Mouse (Mus musculus): ENCODE measurements around the gene AC109138.7. TPM values are rescaled to one million over a fixed set of nuclear protein-coding genes. Genes with fewer than 3 reads are reported as not detected.
"Not testable (repeated sequence)": the region's sequence is repeated elsewhere in the genome, so short reads cannot be mapped to it uniquely, and the experiment has no call there.

Gene AC109138.7
- total RNA-seq, 2 experiments from 2014 or later: not detected

DNA sequence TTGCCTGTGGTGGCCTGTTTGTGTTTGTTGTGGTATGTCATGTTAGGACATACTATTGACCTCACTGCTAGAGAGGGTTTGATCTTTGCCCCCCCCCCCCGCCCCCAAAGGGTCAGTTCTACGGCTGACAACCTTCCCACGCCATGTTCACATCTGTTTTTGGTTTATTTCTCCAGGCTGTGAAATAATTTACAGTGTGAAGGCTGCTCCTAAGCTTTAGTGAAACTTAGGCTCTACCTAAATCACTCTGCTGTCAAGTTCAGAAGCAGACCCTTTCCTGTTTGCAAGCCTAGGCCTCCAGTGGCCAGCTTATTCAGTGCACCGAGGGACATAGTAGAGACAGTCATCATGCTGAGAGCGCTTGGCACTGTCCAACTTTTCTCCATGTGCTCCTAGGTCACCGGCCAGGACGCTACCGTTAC, 26.1 kb downstream of the AC109138.7 start:
- no peak for DNase-seq
- intact Hi-C loops (cut with DNase I): no loop called here

DNA sequence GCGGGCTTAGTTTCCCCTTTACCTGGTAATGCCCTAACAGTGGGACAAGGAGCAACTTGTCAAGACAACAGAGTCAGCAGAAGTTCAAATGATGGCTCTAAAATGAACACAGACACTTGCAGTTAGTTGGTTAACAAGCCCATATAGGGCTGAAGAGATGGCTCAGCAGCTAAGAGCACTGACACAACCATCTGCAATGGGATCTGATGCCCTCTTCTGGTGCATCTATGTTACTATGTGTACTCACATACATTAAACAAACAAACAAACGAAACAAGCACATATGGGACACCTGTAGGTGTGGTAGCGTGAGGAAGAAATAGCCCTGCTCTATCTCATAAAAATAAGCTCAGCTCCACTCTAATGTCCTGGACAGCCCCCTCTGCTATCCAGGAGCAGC, 28.3 kb downstream of the AC109138.7 start:
- intact Hi-C loops (cut with DNase I): no loop called here
- DNase-seq: no peak

DNA sequence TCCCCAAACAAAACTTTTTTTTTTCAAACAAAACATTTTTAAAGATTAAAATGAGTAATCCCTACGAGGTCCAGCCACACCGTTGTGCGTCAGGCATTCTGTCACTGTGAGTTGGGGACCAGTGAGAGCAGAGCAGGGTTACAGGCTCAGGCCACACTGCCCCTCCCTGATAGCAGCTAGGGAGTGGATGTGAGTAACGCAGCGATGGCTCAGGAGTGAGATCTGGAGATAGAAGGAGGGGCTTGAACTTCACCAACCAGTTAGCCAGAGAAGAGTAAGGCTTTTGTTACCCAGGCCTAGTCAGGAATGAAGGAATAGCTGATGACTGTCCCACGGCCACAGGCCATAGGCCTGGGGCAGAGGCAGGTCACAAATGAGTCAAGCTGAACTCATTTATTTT, 30.6 kb downstream of the AC109138.7 start:
- intact Hi-C loops (cut with DNase I): no loop called here
- no peak for DNase-seq

DNA sequence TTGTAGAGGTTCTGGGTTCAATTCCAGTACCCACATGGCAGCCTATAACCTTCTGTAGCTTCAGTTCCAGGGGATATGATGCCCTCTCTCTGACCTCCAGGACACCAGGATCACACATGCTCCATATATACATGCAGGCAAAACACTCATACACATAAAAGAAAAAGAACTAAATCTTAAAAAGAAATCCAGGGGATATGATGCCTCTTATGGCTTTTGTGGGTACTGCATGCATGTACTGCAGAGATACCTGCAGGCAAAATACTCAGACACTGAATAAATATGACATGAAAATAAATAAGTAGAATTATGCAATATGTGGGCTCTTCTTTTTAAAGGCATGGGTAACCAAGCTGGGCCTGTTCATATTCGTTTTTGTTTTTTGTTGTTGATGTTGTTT, 32.9 kb downstream of the AC109138.7 start:
- DNase-seq: no peak
- intact Hi-C loops (cut with DNase I): no loop called here

DNA sequence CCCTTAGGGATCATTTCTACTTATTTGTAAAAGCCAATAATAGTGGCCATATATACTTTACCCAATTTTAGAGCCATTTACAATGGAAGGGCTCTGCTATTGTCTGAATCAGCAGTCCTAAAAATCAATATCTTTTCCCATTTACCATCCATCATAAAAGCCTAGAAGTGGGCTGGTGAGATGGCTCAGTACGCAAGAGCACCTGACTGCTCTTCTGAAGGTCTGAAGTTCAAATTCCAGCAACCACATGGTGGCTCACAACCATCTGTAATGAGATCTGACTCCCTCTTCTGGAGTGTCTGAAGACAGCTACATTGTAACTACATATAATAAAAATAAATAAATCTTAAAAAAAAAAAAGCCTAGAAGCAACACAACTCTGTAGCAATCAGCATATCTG, 34.5 kb downstream of the AC109138.7 start:
- DNase-seq; intact Hi-C loops (cut with DNase I): not testable (repeated sequence)

DNA sequence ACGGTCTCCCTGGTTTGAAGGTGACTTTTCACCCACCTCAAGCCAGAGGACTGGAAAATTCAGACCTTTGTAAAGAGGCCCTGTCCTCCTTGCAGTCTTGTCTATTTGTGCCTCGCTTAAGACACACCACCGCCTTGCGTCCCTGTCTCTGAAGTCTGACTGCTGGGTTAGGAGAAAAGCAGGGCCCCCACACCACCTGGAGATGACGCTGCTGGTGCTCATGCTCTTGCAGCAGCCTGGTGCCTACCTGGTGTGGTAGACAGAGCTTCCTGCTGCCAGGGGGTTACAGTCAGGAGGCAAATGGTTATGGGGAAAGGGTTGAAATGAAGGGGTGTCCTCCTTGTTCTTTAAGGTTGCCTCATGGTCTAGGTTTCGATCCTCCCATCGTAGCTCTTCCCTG, 40.1 kb downstream of the AC109138.7 start:
- intact Hi-C loops (cut with DNase I): no loop called here
- DNase-seq: no peak

DNA sequence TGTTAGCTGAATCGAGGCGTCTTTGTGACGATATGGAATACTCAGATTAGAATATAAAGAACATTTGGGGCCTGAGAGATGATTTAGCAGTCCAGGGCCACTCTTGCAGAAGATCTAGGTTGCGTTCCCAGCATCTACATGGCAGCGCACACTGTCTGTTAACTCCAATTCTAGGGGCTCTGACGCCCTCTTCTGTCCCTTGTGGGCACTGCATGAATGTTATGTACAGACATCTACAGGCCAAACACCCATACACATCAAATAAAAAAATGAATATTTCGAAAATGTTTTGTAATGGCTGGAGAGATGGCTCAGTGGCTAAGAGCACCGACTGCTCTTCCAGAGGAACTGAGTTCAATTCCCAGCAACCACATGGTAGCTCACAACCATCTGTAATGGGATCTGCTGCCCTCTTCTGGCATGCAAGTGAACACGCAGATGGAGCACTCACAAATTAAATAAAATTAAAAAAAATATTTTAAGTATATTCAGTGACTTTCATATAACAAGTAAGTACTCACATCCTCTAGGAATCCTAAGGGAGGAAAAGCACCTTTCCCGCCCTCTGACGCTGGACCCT, 41.5 kb downstream of the AC109138.7 start:
- intact Hi-C loops (cut with DNase I): loop anchor here (5.0 kb wide), 2 partner anchors 162 to 187 kb away; no protein-coding TSS in a partner anchor

DNA sequence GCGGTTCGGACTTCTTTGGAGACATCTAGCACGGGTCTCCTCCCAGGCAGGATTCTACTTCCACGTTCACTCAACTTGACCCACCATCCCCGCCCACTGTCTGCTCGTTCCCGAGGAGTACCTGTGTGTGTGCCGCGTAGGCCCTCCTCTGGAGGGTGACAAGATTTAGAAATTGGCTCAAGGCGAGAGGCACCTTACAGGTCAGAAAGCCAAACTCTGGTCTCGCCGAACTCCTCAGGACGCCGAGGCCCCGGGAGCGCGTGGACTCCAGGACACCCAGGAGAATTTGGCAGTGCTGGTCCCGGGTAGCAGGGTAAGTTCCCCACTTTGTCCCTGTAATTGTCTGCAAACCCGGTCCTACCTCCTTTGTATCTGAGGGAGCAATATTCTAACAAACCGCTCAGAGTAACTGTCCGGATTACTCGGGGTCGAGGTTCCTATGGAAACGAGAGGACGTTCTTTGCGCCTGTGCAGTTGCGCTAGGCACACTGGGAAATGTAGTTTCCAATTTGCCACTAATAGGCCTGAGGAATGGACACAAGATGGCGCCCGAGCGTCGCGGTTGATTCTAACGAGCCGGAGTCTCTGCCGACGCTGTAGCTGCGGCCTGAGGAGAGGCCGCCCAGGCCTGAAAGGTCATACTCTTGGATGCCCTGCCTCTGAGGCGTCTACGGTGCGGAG, 43.2 kb downstream of the AC109138.7 start:
- intact Hi-C loops (cut with DNase I): loop anchor here (1.0 to 5.0 kb wide), 4 partner anchors 49 to 185 kb away; partner anchors contain the start of gene Grk2
- peak; percentile 95 to 97 for DNase-seq

More for the DNA sequence above, 41.5 kb downstream of the AC109138.7 start:
- no peak for DNase-seq

DNA sequence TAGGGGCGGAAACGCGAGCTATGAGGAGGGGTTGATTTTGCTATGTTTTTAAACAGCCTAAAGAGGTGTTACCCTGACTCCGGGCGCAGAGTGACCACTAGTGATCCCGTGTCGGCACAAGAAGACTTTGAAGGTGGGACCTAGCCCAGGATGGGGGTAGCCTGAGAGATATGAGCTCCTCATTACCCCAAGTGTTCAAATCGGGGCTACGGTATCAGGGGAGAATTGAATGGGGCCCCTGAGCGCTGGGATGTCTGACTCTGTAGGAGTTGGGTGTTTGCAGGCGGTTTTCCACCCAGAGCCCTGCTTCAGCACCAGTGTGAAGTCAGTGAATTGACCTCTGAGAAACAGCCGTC, 43.7 kb downstream of the AC109138.7 start:
- no peak for DNase-seq

DNA sequence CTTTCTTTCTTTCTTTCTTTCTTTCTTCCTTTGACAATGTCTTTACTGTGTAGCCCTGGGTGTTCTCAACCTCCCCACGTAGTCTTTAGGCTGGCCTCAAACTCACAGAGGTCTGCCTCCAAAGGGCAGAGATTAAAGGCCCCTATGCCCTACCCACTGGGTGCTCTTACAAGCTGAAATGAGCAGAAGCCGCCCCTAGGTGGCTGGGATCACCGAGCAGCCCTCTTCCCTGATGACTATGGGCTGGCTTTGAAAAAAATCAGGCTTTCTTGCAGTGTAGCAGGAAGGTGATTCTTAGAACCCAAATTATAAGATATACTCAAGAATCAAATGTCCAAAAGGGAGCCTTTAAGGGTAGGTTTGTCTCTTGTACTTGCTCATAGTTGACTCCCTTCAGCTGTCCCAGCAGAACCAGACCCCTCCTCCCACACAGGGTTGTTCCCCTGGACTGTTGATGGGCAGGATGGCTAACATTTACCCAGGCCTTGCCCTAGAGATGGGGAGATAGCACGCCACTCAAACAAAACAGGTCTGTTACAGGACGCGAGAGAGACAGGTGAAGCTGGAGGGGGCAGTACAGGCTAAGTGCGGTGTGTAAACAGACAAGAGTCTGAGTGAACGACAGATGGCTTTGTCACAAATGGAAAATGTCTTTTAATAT, 47.0 kb downstream of the AC109138.7 start:
- intact Hi-C loops (cut with DNase I): no loop called here

More for the DNA sequence above, 43.7 kb downstream of the AC109138.7 start:
- intact Hi-C loops (cut with DNase I): loop anchor here (1.0 to 5.0 kb wide), 4 partner anchors 48 to 184 kb away; partner anchors contain the start of gene Grk2

DNA sequence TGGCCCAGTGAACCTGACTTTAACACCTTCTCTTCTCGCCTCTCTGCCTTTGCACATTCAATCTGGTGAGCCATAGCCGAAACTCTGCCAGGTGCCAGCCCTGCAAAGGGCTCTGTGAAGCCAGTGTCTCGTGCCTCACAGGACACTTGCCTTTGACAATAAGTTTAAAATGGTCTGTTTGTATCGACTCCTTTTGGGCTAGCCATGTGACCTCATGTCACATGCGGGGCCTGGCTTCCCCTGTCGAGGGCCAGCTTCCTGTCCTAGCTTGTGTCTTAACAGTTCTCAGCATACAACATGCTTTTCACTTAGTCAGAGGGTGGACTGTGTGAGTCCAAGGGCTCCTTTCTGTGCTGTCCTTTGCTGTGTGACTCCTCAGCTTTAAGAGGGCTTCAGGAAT, 48.6 kb downstream of the AC109138.7 start:
- intact Hi-C loops (cut with DNase I): no loop called here
- DNase-seq: no peak

More for the DNA sequence above, 47.0 kb downstream of the AC109138.7 start:
- no peak for DNase-seq

DNA sequence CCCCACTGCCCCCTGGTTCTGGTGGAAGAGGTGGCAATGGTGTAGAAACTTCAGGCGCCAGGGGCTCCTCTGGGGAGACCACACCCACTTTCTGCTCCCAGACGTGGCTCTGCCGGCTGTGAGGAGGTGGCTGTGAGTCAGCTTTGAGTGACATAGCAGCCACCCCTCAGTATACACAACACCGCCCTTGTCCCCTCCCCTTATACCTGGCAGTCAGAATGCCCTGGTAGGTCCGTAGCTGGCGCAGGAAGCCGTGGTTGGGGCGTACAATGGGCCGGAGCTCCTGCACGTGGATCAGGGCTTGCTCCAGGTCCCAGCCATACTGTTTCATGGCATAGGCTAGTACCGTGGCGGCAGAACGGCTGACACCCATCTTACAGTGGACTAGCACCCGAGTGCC, 49.5 kb downstream of the AC109138.7 start:
- no peak for DNase-seq
- intact Hi-C loops (cut with DNase I): no loop called here

DNA sequence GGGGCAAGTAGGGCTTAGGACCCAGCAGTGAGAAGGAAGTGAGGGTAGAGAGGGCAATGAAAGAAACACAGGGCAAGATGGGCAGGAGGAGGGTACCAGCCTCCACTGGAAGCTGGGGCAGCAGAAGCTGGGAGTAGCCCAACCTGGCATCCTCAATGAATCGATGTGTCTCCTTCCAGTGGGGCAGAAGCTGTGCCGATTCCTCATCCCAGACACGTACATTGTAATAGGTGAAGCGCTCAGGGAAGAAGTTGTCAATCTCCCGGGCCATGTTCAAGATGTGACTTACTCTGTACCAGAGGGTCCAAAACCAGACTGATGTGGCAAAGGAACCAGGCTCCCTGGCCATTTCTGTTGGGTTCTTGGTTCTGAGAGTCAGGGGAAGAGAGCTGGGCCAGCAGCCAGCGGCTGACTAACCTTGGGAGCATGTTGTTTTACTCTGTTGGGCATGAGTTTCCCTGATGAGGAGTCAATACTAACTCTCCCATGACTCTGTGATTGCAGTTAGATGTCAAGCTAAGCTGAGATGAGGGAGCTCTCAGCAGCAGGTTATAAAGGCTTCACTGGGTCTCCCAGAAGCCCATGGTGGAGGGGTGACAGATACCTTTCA, 50.1 kb downstream of the AC109138.7 start:
- intact Hi-C loops (cut with DNase I): no loop called here
- no peak for DNase-seq

DNA sequence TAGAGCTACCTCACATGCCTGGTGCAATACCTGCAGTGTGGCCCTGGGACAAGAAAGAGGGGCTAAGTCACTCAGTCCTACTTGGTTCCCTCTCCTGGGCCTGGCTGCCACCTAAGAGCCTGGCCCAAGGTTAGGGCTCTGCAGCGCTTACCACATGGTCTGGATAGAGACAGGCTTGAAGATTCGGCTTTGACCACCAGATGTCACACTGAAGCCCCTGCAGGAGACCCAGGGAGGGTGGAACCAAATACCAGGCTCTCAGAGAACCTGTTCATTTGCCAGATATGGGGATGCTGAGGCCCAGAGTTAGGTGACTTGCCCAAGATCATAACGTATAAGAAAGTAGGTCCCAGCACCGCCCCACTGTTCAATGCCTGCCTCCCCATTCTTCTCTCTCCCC, 51.8 kb downstream of the AC109138.7 start:
- DNase-seq: no peak
- intact Hi-C loops (cut with DNase I): no loop called here

DNA sequence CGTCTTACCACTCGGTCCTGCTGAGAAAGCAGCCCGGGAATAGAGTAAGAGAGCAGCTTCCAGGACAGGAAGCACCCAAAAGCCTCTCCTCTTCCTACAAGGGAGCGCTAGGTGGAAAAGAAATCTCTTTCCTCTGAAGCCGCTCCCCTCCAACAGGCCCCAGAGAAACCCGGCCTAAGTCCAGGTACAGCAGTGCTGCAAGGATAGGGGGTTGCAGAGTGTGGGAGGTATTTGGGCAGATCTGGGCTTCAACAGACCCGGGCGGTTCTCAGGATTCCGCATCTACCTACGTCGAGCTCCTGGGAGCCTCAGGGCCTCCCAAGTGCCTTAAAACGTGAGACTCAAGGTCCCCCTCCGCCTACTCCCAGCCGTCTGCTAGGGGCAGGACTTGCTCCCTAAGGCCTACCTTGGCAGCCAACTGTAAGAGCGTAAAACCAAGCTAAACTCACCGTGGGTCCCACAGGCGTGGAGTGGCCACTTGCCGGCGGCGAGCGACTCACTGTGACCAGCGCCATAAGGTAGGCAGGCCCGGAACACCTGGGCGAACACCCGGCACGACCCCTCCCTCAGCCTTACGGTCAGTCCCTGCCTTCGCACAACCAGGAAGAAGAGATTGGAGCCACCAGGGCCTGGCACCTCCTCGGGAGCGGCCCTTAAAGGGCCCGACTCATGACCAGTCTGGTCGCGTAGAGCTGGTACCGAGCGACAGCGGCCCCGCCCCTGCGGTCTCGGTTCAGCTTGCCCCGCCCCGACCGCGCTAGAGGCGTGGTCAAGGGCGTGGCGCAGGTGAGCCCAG, 54.6 kb downstream of the AC109138.7 start, which contains the start of gene Ssh3:
Ssh3 (minus strand) TSS at position 615 of the 796 bp plus-strand sequence.
- peak; percentile 58 to 64 for DNase-seq
- intact Hi-C loops (cut with DNase I): no loop called here

DNA sequence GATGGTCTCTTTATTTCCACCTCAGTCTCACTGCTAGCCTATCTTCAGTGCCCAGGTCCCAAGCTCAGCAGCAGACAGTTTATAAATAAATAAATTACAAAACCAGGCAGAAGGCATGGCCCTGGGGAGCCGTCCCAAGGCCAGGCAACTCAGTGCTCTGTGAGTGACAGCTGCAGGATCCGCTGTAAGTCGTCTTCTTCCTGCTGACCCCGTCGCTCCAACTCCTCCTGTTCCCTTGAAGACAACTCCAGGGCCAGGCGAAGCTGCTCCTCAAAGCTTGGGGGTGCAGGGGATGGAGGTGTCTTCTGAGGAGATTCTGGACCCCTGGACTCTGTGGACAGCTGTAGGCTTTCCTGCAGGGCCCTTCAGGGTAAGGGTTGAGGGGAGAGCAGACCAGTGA, 56.0 kb downstream of the AC109138.7 start:
- intact Hi-C loops (cut with DNase I): no loop called here
- no peak for DNase-seq

DNA sequence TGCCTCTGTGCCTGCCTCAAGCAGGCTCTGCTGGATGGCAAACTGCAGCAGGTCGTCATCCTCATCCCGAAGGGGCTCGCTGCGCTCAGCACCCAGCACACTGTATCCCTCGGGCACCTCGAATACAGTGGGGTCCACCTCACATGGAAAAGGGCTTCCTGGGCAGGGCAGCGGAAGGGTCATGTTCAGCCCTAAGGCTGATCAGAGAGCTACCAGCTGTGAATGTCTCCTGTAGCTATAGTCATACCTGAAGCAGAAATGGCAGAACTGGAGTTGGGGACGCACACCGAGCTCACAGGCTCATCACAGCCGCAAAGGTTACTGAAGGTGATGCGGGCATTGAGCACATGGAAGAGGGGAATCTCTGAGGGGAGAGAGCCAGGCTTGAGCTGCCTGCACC, 56.8 kb downstream of the AC109138.7 start:
- intact Hi-C loops (cut with DNase I): no loop called here
- no peak for DNase-seq

DNA sequence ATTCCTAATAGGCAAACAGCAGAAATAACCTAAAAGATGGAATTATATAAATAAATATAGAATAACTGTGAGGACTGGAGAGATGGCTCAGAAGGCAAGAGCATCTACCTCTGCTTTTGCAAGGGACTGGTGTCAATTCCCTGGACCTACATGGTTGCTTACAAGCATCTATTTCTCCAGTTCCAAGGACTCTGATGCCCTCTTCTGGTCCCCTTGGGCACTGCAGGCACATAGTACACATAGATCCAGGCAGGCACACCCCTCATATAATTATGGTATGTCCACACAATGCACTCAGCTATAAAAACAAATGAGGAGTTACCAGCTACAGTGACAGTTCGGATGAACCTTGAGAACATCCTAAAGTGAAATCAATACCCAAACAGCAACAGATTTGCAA, 65.3 kb downstream of the AC109138.7 start:
- intact Hi-C loops (cut with DNase I): no loop called here
- no peak for DNase-seq

DNA sequence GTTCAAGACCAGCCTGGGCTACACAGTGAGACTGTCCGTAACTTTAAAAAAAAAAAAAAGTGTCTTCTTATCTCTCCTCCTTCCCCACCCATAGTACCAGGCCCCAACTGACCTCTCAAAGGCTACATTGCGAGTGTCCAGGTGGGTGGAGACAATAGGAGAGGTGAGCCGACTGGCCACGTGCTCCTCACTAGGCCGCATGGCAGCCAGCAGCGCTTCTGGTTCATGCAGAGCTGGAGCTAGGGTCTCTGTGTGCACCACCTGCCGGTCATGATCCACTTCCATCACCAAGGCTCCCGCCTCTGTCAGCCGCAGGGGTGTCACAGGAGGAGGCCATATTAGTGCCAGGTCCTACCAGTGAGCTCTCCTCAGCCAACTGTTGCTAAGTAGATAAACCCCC, 66.3 kb downstream of the AC109138.7 start:
- intact Hi-C loops (cut with DNase I): no loop called here
- no peak for DNase-seq
